Mouse (Mus musculus): ENCODE results near the gene Adpgk.

Adpgk gene

DNA sequence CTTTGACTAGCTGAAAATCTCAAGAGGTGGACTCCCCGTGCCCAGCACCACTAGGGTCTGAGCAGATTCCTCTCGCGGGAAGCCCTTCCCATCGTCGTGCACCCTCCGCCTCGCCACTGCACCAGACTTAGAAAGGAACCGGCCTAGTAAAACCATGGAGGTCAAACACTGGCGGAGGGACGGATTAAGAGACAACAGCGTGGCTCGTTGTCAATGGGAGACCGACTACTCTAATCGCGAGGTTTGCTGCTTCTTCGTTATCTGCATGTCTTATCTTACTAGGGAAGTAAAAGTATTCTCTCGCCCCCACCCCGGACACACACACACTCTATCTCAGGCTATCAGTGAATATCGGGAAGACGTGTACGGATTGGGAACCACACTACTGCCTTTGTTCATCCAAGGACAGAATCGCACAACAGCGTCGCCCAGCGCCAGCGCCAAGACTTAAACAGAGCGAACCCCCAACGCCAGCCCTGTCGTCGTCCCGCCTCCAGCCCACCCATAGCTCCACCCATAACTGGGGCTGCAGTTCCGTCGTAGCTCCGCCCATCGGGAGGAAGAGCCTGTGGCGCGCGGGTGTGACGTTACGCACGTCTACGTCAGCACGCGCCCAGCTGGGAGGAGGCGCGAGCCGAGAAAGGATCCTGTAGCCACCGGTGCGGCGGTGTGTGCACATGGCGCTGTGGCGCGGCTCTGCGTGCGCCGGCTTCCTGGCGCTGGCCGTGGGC is at the start of gene Adpgk:
Gene Adpgk (plus strand): TSS at position 602 of the 731 bp plus-strand sequence.
- DNase-seq: peak; percentile 99

DNA sequence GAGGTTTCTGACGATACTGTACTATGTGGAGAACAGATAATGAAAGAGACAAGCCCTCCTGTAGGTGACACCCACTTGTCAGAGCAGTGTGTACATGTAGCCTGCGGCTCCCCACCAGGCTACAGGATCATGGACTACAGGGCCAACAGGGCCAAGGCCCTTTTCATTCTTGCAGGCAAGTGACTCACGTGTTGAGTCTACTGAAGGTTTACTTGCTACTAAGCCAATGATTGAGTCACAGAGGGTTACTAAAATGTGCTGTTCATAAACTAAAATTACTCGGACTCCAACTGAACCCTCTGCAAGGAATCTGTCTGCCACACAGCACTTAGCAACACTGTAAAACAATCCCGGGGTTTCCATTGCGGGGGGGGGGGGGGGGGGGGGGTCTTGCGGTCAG is 46.2 kb upstream of the Adpgk start:
- no peak for DNase-seq

DNA sequence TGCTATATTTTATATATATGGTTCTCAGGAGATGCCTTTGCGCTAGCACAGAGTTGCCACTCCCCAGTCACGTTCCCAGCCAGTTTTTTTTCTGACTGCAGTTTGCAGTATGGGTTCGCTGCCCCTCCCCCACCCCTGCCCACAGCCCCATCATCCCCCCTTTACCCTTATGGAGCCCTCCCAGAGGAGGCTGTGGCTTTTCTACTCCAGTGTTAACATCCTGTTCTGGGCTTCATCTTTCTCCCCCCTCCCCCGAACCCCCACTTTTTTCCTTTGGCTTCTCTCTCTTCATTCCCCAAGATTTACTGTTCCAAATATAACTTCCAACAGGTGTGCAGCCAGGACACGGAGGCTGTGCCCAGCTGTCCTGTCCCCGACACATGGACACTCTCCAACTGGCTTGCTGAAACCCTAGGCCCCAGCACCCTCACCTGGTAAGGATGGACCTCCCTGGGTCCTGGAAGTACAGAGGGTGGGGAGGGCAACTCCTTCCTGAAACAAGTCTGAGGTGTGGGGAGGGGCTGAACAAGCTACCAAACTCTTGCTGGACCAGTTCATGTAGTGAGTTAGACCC is 44.8 kb upstream of the Adpgk start:
- DNase-seq: no peak

DNA sequence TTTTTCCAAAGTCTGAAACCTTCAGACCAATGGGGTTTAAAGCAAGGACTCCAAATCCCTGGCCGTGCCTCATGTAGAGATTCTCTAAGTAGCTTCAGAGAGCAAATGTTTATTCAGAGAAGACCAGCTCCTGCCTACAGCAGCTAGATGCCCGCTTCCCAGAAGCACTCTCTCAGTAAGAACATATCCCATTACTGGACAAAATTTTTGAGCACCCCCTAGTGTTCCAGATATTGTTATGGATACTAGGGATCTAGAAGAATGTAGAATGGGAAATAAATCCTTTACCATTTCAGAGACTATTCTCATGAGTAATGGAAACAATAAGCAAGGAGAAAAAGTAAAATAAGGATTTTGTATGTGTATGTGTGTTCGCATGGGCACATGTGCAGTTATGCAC is 42.0 kb upstream of the Adpgk start:
- no peak for DNase-seq

DNA sequence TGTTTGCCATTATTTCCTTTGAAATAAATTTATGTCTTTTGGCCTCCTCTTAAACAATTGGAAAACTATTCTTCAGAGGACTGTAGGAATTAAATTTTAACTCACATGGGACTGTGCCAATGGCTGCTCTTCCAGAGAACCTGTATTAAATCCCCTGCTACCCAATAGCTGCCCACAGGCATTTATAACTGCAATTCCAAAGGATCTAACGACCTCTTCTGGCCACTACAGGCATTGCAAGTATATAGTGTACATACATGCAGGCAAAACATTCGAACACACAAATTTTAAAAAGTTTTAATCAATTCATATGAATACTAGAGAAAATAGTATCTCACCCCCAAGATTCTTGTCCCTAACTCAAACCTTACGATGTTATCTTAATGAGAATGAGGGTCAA is 41.1 kb upstream of the Adpgk start:
- no peak for DNase-seq

DNA sequence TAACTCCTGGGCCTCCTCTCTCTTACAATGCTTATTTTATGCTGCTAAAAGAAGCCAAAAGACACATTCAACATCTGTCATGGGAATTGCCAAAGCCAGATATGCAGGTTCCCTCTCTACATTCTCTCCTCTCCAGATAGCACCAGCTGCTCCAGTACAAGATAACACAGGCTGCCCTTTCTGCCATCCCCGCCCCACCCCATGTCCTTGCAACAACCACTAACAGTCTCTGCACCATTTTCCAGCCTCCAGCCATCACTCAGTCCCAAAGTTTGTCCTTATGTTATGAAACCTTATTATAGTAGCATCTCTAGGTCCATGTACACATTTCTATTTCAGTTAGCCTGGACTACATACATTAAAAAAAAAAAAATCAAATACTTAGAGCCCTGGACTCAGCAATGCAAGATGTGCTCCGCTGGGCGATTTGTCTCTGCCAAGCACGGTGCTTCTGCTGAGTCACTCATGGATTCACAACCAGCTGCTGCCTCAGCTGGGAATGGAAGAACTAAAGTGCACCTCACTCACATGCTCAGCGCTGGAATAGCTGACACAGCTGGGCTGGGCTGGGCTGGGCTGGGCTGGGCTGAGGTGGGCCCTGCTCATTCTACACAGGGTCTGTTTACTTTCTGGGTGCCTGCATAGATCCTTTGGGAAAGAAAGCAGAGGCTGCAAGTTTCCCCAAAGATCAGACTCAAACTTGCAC is 36.5 kb upstream of the Adpgk start:
- peak; percentile 30 for DNase-seq

DNA sequence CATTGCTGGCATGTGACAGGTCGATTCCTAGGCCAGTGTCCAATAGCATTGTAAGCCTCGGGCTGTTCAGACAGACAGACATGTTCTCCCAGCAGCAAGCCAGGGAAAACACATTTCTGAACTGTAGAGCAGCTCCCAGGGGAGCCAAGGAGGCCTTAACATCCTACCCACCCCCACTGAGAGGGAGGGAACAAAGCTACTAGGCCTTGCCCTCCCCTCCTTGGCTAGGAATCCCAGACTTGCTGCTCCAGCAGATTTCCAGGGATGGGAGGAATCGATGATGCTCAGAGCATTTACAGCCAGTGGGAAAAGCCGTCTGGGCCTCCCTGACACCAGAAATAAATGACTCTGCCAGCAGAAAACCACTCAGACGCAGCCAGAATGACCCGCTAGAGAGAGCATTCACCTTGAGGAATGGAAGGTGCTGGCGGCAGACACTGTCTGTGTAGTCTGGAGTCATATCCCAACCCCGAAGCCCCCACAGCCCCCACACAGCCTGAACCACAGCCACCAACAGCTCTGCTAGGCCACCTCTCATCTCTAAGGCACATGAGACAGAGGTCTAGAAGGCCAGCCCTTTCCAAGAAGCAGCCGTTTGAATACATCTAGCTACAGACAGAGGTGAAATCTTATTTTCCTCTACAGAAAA is 31.4 kb upstream of the Adpgk start:
- no peak for DNase-seq

DNA sequence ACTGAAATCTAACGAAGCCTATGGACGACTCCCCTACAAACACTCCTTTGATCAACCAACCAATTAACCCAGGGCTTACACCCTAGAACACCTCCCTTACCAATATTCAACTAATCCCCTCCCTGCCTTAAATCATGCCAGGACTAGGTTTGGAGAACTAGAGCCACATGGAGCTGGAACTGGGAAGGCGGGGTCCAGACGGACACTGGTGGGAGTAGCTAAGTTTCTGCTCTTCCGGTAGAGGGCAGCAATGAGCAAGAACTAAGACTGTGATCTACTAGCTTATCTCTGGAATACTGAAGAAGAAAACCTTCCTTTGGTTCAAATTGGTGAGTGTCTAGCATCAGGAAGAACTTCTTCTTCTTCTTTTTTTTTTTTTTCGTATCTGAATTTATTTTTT is 25.0 kb upstream of the Adpgk start:
- no peak for DNase-seq

DNA sequence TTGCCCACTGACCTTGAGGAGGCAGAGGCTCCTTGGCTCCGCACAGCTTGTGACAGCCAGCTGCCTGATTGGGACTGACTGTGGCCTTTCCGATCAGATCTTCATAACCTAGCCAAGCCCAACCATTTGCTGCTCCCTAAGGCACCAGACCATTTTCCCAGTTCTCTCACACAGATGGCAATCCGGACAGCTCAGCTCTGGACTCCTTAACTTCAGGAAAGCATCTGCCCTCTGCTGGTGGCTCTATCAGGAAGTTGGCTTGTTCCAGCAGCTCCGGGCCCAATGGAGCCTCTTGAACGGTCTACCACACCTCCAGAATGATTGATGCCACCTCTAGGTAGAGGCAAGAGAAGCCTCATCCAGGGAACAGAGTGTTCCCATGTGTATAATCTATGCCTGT is 21.6 kb upstream of the Adpgk start:
- DNase-seq: peak; percentile 70

DNA sequence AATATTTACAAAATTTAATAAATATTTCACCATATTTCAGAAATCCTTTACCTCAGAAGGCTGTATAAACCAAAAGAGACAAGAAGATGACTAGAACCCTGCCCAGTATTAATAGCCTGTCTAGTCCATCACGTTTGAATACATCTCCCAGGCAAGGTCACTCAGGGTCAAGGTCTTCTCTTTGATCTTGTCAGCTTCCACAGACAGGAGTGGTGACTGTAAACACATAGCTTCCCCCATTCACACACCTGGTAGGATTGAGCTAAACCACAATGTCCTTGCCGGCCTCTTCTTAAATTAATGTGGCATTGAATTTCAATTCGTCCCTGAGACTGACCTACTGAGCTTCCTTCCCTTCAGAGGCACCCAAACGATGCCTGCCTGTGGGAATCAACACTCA is 20.3 kb upstream of the Adpgk start:
- no peak for DNase-seq

DNA sequence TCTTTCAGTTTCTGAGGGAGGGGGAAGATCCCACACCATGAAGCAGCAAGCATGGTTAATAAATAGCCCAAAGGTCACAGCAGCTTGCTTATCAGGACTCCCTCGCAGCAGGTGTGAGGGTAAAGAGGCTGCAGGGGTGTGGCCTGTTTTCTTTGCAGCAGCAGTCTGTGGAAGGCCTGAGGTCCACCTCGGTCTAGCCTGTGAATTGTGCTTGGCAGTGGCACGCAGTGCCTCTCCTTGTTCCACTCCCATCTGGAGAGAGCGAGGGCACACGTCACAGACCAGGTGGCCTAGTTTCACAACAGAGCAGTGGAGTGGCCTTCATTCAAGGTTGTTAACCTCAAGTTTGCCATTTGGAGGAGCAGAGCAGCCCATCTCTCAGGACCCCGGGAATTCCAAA is 19.6 kb upstream of the Adpgk start:
- DNase-seq: no peak

DNA sequence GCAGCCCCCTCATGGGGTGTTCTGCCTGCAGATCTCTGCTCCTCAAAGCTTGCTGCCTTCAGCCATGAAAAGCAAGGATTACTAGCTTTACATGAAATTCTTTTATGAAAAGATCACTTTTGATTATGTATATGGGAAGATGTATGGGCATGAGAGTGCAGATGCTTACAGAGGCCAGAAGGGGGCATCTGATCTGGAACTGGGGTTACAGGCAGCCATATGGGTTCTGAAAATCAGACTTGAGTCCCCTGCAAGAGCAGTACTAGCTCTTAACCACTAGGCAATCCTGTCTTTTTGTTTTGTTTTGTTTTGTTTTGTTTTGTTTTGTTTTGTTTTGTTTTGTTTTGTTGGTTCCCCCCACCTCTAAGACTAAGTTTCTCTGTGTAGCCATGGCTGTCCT is 18.2 kb upstream of the Adpgk start:
- no peak for DNase-seq

DNA sequence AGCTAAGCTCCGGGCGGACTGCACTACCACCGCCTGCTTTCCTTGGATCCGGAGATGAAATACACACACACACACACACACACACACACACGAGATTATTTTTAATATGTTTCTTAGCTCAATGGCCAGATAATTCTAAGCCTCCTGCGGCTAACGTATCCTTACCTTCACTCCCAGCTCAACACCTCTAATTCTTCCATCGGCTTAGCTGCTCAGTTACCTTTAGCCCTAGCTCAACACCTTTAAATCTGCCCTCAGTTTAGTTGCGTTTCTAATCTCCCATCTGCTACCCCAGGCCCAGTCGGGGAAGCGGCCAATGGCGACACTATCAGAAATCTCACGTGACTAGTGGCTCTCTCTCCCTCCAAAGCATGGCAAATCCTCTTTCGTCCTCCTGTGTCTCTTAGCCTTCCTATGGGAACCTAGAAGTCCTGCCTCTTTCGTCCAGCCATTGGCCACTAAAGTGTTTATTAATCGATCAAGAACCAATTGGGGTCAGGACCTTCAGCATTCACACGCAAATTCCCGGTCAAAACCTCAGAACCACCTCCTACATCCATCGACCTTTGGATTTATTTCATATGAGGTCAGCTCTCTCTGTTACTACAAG is 16.4 kb upstream of the Adpgk start:
- DNase-seq: no peak

DNA sequence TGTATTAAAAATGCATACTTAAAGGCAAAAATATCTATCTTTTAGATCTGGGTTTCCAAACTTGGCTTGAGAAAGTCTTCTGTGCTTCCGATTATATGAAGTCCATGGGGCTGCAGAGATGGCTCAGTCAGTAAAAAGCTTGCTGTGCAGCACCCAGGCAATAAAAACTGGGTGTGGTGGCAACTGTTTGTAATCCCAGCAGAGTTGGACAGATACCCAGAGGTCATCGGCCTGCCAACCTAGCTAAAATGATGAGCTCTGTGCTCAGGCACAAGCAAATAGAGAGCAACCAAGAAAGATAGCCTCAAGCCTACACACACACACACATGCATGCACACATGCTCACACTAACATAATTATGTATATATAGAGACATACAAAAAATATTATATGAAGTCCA is 13.2 kb upstream of the Adpgk start:
- DNase-seq: no peak

DNA sequence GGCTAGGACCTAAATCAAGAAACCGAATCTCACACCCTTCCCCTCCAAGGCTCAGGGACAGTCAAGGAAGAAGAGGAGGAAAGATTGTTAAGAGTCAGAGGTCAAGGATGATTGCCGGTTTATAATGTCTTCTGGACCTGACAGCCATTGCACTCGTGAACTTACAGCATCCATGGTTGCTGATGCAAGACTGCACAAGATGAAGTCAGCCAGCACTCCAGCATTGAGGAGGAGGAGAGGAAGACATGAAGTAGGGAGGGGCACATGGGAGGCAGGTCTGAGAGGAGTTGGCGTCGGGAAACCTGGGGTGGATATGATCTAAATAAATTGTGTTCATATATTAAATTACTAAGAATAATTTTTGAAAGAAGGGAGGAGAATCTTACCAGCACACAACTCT is 12.7 kb upstream of the Adpgk start:
- no peak for DNase-seq

DNA sequence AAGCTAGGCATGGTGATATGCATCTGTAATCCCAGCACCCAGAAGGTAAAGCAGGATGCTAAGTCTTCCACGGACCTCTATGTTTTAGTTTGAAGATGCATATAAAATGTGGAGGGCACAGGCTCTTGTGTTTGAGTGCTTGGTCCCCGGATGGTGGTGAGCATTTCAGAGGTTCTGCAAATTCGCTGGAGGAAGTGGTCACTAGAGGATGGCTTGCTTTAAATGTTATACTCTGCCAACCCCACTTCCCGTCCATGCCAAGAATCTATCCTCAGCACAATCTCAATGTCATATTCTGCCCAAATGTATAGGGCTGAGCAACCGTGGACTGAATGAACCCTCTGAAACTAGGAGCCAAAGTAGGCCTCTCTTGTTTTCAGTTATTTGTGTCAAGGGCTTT is 10.5 kb upstream of the Adpgk start:
- DNase-seq: no peak

DNA sequence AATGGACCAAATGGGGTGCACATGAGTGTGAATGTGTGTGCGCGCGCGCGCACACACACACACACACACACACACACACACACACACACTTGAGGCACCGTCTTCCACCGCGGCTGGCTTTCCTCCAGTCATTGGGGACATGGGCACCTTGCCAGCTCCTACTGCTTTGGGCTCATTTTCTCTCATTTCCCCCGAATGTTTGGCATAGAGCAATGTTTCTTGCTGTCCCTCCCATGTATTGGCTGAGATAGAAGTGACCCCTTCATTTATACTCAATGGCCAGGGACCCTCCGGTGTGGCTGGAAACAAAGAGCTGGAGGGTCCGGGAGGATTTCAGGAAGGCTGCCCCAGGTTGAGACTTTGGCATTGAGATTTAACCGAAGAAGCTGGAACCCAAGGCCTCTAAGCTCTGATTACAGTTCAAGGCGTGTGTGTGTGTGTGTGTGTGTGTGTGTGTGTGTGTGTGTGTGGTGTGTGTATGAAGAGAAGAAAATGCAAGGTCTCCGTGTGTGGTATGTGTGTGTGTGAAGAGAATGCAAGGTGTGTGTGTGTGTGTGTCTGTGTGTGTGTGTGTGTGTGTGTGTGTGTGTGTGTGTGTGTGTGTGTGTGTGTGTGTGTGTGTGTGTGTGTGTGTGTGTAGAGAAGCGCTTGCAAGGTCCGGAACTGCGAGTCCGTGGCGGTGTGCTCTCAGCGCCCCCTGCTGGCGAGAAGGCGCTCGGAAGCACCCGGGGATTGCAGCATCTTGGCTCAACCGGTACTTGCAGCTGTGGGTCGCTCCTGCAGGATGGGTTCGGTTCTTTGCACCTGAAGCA is 9.3 kb upstream of the Adpgk start:
- peak; percentile 82 for DNase-seq

DNA sequence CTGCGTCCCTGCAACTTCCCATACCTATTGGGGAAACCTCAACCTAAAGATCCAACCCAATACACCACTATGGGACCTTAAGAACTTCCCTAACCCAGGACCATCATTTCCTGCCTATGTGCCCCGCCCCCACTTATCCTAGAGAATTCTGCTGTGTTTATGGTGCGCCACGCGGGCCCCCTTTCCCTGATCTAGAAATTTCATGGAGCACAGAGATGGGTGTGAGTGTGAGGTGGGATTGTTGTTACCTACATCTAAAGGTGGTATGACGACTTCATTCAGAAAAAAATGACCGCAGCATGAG is 8.7 kb upstream of the Adpgk start:
- DNase-seq: no peak

DNA sequence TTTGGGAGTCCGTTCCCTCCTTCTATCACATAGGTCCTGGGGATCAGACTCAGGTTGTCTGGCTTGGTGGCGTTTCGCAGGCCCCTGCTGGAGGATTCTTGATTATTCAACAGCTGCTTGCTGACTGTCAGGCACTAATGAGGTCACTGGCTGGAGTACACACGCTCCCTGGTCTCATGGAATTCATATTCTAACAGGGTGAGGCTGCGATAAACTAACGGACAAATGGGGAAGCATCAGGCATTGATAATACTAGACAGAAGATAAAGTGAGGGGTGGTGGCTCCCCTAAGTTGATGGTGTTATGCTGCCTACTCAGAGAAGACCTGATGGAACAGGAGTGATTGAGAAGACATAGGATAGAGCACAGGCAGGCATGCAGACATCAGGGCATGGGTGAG is 5.7 kb upstream of the Adpgk start:
- DNase-seq: no peak

DNA sequence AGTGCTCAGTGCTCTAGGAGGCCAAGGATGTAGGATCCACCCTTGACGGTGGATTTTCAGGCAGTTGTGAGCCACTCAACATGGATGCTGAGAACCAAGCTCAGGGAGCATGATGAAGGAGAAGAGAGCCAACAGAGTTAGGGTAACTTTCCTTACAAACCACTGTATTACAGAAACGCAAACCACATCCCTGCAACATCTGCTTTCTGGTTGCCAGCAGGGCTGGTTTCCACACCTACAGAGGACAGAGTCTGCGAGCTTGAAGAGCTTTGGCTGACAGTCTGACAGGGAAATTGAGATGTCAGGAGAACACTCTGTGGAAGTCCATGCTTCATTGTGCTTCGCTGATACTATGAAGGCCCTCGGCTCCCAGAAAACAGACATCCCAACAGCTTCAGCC is 3.3 kb upstream of the Adpgk start:
- DNase-seq: no peak

DNA sequence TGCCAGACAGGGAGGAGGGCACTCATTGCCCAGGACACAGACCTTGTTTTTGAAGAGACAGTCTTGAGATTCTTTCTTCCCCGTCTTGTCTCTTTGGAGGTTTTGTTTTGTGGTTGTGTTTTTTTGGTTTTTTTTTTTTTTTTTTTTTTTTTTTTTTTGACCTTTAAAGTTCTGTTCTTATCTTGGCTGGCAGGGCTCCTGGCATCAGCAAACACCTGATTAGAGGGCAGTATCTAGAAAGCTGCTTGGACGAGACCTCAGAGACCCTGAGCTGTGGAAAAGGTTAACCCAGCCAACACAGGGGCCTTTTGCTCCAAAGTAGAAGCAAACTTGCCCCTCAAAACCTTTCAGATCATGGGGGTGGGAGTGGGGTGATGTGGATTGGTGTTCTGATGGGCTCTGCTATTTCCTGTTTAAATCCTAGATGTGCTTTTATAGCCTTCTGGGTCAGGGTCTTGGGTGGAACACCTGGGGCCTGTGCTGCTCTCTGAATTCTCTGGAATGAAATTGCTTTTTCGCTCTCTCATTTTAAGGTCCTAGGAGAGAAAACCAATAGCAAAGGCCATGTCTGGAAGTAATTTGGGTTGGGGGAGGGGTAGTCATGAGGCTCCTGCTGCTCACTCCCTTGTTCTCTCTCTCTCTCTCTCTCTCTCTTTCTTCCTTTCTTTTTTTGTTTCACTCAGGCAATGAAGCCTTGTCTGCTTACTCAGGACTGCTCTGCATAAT is 2.5 kb upstream of the Adpgk start:
- DNase-seq: no peak

DNA sequence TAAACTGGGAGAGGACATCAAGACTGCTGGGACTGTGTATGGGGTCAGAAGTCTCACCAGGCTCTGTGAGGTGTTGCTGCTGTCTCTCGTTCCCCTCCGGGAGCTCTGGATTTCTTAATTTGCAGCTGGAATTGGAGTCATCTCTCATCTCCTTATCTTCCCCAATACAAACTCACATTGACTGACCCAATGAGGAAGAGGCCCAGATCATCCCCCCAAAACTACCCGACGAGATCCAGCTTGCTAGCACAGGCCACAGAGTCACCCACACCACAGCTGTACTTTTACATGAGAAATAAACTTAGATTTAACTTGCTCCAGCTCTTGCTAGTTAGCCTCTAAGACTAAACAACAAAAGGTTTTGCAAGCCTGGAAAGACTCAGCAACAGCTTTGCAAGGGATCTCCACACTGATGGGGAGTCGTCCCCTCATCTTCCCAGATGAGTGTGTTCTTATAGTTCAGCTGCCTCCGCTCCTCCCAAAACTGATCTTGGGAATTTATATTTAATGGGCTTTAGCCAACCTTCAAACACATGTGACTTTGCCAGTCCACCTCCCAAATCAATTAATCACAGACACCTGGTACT is 1.7 kb upstream of the Adpgk start:
- no peak for DNase-seq

Data from right cerebral cortex, adult 18-20 months (tissue).